Mouse (Mus musculus): ENCODE measurements around the gene Etv2. TPM values are rescaled to one million over a fixed set of nuclear protein-coding genes. Genes with fewer than 3 reads are reported as not detected.
A peak's percentile ranks its signal among the peaks of the same experiment; 100 is the strongest.

Etv2 gene
- polyA plus RNA-seq, 1 experiment from 2014 or later, result not detected

DNA sequence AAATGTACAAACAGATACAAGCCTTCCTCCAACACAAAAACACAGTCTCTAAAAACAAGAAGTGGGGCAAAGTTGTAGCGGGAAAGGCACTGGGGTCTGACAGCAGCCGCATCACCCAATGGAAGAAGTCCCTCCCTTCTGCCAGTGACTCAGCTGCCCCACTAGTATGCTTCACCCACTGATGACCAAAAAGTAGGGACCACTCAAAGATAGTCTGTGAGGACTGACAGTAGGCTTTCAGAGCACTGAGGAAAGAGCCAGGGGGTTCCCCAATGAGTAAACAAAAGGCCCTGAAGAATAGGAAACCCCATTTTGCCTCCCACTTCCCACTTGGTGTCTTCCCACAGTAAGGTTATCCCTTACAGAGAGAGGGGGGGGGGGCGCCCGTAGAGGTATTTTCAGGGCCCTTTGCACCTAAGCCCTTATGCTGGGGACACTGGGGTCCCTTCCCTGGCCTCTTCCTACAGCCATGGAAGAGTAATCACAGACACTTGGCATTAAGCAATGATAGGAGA is 41.1 kb downstream of the Etv2 start:
- no peak for DNase-seq (ENCODE audit: low spot score)
- 78% methylated on average over 2 of the region's 4 CpGs for WGBS

GRCm38 (mm10) chr7:30593579-30594509 is 41.8 kb downstream of the Etv2 start:
- no peak for DNase-seq (ENCODE audit: low spot score)
- no peaks in the 10 kb centered on the region for H3K36me3 ChIP-seq (ENCODE audit: control insufficient read depth, insufficient read depth, low read length)
- no peak overlapping the region for H3K4me3 ChIP-seq (ENCODE audit: low read depth, low read length)
- H3K4me1 ChIP-seq (ENCODE audit: control insufficient read depth, insufficient read depth, low read length), result no peaks in the 10 kb centered on the region
- H3K27me3 ChIP-seq (replicated peaks; ENCODE audit: control insufficient read depth, insufficient read depth, low read length), result no peaks in the 10 kb centered on the region
- no peak overlapping the region for H3K27ac ChIP-seq (replicated peaks; ENCODE audit: low read depth, low read length)
- H3K4me2 ChIP-seq (ENCODE audit: low read depth, low read length), result no peak overlapping the region
- no peaks in the 10 kb centered on the region for H3K9me3 ChIP-seq (ENCODE audit: control insufficient read depth, low read length)
- ATAC-seq (ENCODE audit: low read depth), result no peak
- H3K9ac ChIP-seq (ENCODE audit: low read depth, low read length), result no peak overlapping the region
- WGBS, result 71% methylated on average over 10 of the region's 10 CpGs

More for the DNA sequence above, 41.1 kb downstream of the Etv2 start:
- Histone ChIP-seq H3K4me3 (ENCODE audit: low read depth, low read length) (no peak overlapping the region), H3K4me2 (ENCODE audit: low read depth, low read length) (no peak overlapping the region), H3K9me3 (ENCODE audit: control insufficient read depth, low read length) (no peaks in the 10 kb centered on the region), H3K36me3 (ENCODE audit: control insufficient read depth, insufficient read depth, low read length) (no peaks in the 10 kb centered on the region), H3K4me1 (ENCODE audit: control insufficient read depth, insufficient read depth, low read length) (no peaks in the 10 kb centered on the region), H3K27ac (replicated peaks; ENCODE audit: low read depth, low read length) (no peak overlapping the region), H3K9ac (ENCODE audit: low read depth, low read length) (no peak overlapping the region), H3K27me3 (replicated peaks; ENCODE audit: control insufficient read depth, insufficient read depth, low read length) (no peaks in the 10 kb centered on the region)
- ATAC-seq (ENCODE audit: low read depth), result no peak

- Histone ChIP-seq H3K4me2 (ENCODE audit: low read depth, low read length) (no peak overlapping the region), H3K9me3 (ENCODE audit: control insufficient read depth, low read length) (no peaks in the 10 kb centered on the region), H3K9ac (ENCODE audit: low read depth, low read length) (no peak overlapping the region), H3K27me3 (replicated peaks; ENCODE audit: control insufficient read depth, insufficient read depth, low read length) (no peaks in the 10 kb centered on the region), H3K27ac (replicated peaks; ENCODE audit: low read depth, low read length) (no peak overlapping the region), H3K4me3 (ENCODE audit: low read depth, low read length) (no peak overlapping the region), H3K4me1 (ENCODE audit: control insufficient read depth, insufficient read depth, low read length) (no peaks in the 10 kb centered on the region), H3K36me3 (ENCODE audit: control insufficient read depth, insufficient read depth, low read length) (no peaks in the 10 kb centered on the region)
- ATAC-seq (ENCODE audit: low read depth) (no peak), DNase-seq (ENCODE audit: low spot score) (no peak)
- 49% methylated on average over 5 of the region's 5 CpGs for WGBS
Observed at GRCm38 (mm10) chr7:30592772-30593423, 42.8 kb downstream of the Etv2 start.

- Histone ChIP-seq H3K36me3 (ENCODE audit: control insufficient read depth, insufficient read depth, low read length) (peaks cover 2% of the 10 kb centered on the region; the same call in 1 of the 2 replicates), H3K4me2 (ENCODE audit: low read depth, low read length) (no peak overlapping the region), H3K9ac (ENCODE audit: low read depth, low read length) (no peak overlapping the region), H3K4me1 (ENCODE audit: control insufficient read depth, insufficient read depth, low read length) (peaks cover 7% of the 10 kb centered on the region; the same call in 1 of the 2 replicates), H3K27me3 (replicated peaks; ENCODE audit: control insufficient read depth, insufficient read depth, low read length) (no peaks in the 10 kb centered on the region), H3K27ac (replicated peaks; ENCODE audit: low read depth, low read length) (no peak overlapping the region), H3K9me3 (ENCODE audit: control insufficient read depth, low read length) (no peaks in the 10 kb centered on the region), H3K4me3 (ENCODE audit: low read depth, low read length) (no peak overlapping the region)
- DNase-seq (ENCODE audit: low spot score) (no peak), ATAC-seq (ENCODE audit: low read depth) (no peak)
- 56% methylated on average over 4 of the region's 4 CpGs for WGBS
Observed at GRCm38 (mm10) chr7:30591605-30591951, 44.1 kb downstream of the Etv2 start.

- ATAC-seq (ENCODE audit: low read depth), result no peak
- DNase-seq (ENCODE audit: low spot score), result no peak
- Histone ChIP-seq H3K9ac (ENCODE audit: low read depth, low read length) (no peak overlapping the region), H3K36me3 (ENCODE audit: control insufficient read depth, insufficient read depth, low read length) (peaks cover 7% of the 10 kb centered on the region; the same call in 1 of the 2 replicates), H3K27ac (replicated peaks; ENCODE audit: low read depth, low read length) (no peak overlapping the region), H3K4me2 (ENCODE audit: low read depth, low read length) (no peak overlapping the region), H3K4me1 (ENCODE audit: control insufficient read depth, insufficient read depth, low read length) (peaks cover 7% of the 10 kb centered on the region; the same call in 1 of the 2 replicates), H3K27me3 (replicated peaks; ENCODE audit: control insufficient read depth, insufficient read depth, low read length) (no peaks in the 10 kb centered on the region), H3K4me3 (ENCODE audit: low read depth, low read length) (no peak overlapping the region), H3K9me3 (ENCODE audit: control insufficient read depth, low read length) (no peaks in the 10 kb centered on the region)
- WGBS, result 86% methylated on average over 9 of the region's 9 CpGs
Observed at GRCm38 (mm10) chr7:30590927-30591604, 44.6 kb downstream of the Etv2 start.

DNA sequence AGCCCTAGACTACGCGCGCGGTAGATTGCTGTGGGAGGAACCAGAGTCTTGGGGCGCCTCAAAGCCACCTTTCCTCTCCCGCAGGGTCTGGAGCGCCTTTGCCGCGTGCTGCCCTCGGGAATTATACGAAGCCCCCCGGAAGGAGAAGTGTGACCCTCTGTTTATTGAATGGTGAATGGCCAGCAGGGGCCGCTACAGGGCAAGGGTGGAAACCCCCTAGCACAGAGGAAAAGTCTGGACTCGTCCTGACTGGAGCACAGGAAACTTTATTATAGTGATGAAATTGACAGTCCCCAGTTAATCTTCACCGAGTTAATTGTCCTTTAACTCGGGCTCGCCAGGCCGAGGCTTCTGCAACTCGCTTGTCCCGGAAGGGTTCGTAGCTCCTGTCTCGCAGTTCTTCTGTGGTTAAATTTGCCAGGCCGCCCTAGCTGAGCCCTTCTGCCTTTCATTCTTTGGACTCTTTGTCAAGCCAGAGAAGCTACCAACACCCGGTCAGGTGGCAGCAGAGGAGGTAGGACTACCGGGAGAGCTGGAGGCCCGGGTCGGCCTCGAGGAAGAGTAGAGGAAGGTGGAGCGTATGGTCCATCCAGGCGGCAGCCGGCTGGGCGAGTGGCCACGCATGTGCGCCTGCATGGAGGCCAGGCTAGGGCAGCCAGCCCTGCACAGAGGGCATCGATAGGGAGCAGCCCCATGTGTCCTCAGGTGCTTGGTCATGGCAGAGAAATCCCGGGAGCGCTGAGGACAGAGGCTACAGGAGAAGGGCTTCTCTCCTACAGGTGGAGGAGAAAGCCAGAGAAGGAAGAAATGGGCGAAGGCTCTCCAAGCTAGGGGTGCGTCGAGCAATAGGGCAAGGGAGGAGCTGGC is 46.0 kb downstream of the Etv2 start:
- H3K9me3 ChIP-seq (ENCODE audit: control insufficient read depth, low read length), result no peaks in the 10 kb centered on the region
- peaks cover 21% of the 10 kb centered on the region for H3K36me3 ChIP-seq (ENCODE audit: control insufficient read depth, insufficient read depth, low read length)
- 29% methylated on average over 40 of the region's 40 CpGs for WGBS

GRCm38 (mm10) chr7:30588676-30589434 is 46.8 kb downstream of the Etv2 start, which contains the start of gene Kmt2b:
Kmt2b (minus strand) TSS chr7:30588726.
- Histone ChIP-seq H3K4me1 (ENCODE audit: control insufficient read depth, insufficient read depth, low read length) (peaks cover 7% of the 10 kb centered on the region; the same call in 1 of the 2 replicates), H3K9ac (ENCODE audit: low read depth, low read length) (peak within 1 kb of the TSS; percentile 96), H3K9me3 (ENCODE audit: control insufficient read depth, low read length) (no peaks in the 10 kb centered on the region), H3K27ac (replicated peaks; ENCODE audit: low read depth, low read length) (peak within 1 kb of the TSS; percentile 89), H3K36me3 (ENCODE audit: control insufficient read depth, insufficient read depth, low read length) (peaks cover 29% of the 10 kb centered on the region), H3K27me3 (replicated peaks; ENCODE audit: control insufficient read depth, insufficient read depth, low read length) (no peaks in the 10 kb centered on the region), H3K4me2 (ENCODE audit: low read depth, low read length) (peak within 1 kb of the TSS; percentile 96), H3K4me3 (ENCODE audit: low read depth, low read length) (peak within 1 kb of the TSS; percentile 94)
- ATAC-seq (ENCODE audit: low read depth), result peak; percentile 96
- peak; percentile 99 for DNase-seq (ENCODE audit: low spot score)
- under 1% methylated on average over 34 of the region's 68 CpGs for WGBS

More for the DNA sequence above, 46.0 kb downstream of the Etv2 start:
- no peaks in the 10 kb centered on the region for H3K27me3 ChIP-seq (replicated peaks; ENCODE audit: control insufficient read depth, insufficient read depth, low read length)
- H3K4me3 ChIP-seq (ENCODE audit: low read depth, low read length), result peak overlapping the region; percentile 94
- H3K9ac ChIP-seq (ENCODE audit: low read depth, low read length), result peak overlapping the region; percentile 96
- peak overlapping the region; percentile 96 for H3K4me2 ChIP-seq (ENCODE audit: low read depth, low read length)
- peak overlapping the region; percentile 89 for H3K27ac ChIP-seq (replicated peaks; ENCODE audit: low read depth, low read length)
- DNase-seq (ENCODE audit: low spot score), result peak; percentile 89
- peaks cover 7% of the 10 kb centered on the region; the same call in 1 of the 2 replicates for H3K4me1 ChIP-seq (ENCODE audit: control insufficient read depth, insufficient read depth, low read length)
- peak; percentile 70 for ATAC-seq (ENCODE audit: low read depth)
